Mouse (Mus musculus): ENCODE results near the gene Nadk2.

DNA sequence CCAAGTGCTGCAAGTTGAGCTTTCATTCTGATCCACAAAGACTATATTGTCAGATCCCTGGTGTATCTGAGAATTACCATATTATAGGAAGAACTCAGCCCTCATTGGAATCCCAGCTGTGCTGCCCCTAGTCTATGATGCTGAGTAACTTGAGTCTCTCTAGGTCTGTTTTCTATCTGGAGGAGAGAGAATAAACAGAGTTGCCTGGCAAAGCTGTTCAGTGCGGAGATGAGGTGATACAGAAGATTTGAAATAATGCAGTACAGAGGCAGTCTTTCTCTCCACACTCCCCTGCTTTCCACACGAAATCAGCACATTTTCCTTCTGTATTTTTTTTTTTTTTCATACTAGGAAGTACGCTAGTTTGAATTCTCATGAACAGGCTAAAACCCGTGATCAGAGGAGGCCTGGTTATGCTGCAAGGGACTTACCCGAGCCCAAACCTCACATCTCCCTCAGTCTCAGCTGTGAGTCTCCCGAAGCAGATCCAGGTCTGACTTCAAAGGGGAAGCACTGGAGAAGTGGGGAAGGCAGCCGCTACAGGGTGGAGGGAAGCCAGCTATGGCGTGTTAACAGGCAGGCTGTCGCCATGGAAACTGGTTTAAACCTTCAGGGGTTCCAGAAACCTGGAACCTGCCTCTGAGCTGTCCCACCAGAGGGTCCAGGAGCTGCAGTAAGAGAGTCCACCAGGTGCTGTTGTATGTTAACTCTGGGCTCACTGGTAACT is 59.9 kb downstream of the Nadk2 start:
- TF ChIP-seq CTCF (conservative IDR thresholded peaks at IDR 0.05; ENCODE audit: low read length), result no peak
- no peak for TF ChIP-seq NANOG (IDR thresholded peaks at IDR 0.05; ENCODE audit: borderline replicate concordance, low read length)
